Mouse (Mus musculus) C2C12 (cell line): ENCODE measurements around the gene Lrrc8d.

Experiments
- CEBPB ChIP-seq: IDR thresholded peaks from one replicate; pipeline ENCODE4 v1.6.1; 2011; ENCODE audit warnings: low read depth, mild to moderate bottlenecking, control low read depth, moderate library complexity
- CTCF ChIP-seq: IDR thresholded peaks from one replicate; pipeline ENCODE4 v1.5.1; 2011; ENCODE audit not compliant: control insufficient read depth, insufficient read depth, insufficient read length
- FOSL1 ChIP-seq: IDR thresholded peaks from one replicate; pipeline ENCODE4 v1.8.0; 2011; ENCODE audit warnings: mild to moderate bottlenecking, low read length; ENCODE audit not compliant: poor library complexity, insufficient read depth, severe bottlenecking
- MAX ChIP-seq: IDR thresholded peaks from one replicate; pipeline ENCODE4 v1.6.1; 2011; ENCODE audit warnings: mild to moderate bottlenecking, control low read depth
- MYOD1 ChIP-seq: IDR thresholded peaks from one replicate; pipeline ENCODE4 v1.6.1; 2011; ENCODE audit warnings: low read depth; ENCODE audit not compliant: control insufficient read depth, insufficient read length
- MYOG ChIP-seq: IDR thresholded peaks from one replicate; pipeline ENCODE4 v1.6.1; 2011; ENCODE audit not compliant: control insufficient read depth, insufficient read length; ENCODE audit errors: extremely low read depth
- USF1 ChIP-seq: IDR thresholded peaks from one replicate; pipeline ENCODE4 v1.6.1; 2011; ENCODE audit warnings: low read depth, mild to moderate bottlenecking, control low read depth, moderate library complexity

DNA sequence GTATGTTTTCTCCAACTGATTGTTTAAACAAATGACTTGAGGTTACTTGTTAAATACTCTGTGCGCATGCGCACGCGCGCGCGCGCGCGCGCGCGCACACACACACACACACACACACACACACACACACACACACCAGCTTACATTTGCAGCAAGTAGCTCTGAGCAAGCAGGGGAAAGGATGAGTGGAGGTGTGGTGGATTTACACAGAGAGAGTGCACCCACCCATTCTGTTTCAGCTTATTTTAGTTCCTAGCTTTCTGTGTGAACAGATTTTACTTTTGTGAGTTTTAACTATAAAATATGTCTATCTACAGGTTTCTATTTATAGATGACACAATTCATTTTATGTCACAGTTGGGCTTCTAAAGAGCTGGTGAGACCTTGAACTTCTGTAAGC is 84.1 kb downstream of the Lrrc8d start:
- TF ChIP-seq CTCF (no peak), MAX (no peak), CEBPB (no peak), MYOG (no peak), MYOD1 (no peak), FOSL1 (no peak), USF1 (no peak)
